Mouse (Mus musculus) heart, adult 2 months (tissue): ENCODE results near the gene Akt1s1. TPM values are rescaled to one million over a fixed set of nuclear protein-coding genes. Genes with fewer than 3 reads are reported as not detected.

Experiments
- DNase-seq, 2 experiments: peaks; one replicate each; pipeline ENCODE4 v3.0.0; 2021
- H3K27ac ChIP-seq: fragments of 200-600 bp; 2 replicates; pipeline ENCODE4 v1.8.1; 2022
- H3K27me3 ChIP-seq: fragments of 200-500 bp; 2 replicates; pipeline ENCODE4 v1.6.1; 2012; ENCODE audit warnings: mild to moderate bottlenecking, low read length, inconsistent platforms, mixed read lengths; ENCODE audit not compliant: control insufficient read depth, insufficient read depth
- H3K36me3 ChIP-seq: fragments of 200-500 bp; 2 replicates; pipeline ENCODE4 v1.6.1; 2012; ENCODE audit warnings: low read length, inconsistent platforms; ENCODE audit not compliant: control insufficient read depth, insufficient read depth
- H3K4me1 ChIP-seq: fragments of 200-500 bp; 2 replicates; pipeline ENCODE4 v1.6.1; 2011; ENCODE audit warnings: low read length; ENCODE audit not compliant: control insufficient read depth, insufficient read depth
- H3K4me3 ChIP-seq: fragments of 200-600 bp; 2 replicates; pipeline ENCODE4 v1.8.1; 2022
- H3K79me2 ChIP-seq: fragments of 200-500 bp; replicated peaks from 2 replicates; pipeline ENCODE4 v1.6.1; 2012; ENCODE audit warnings: mild to moderate bottlenecking, inconsistent platforms, low read length, moderate library complexity, mixed read lengths; ENCODE audit not compliant: control insufficient read depth, insufficient read depth
- H3K9ac ChIP-seq: fragments of 200-500 bp; 2 replicates; pipeline ENCODE4 v1.6.1; 2012; ENCODE audit warnings: low read depth, mild to moderate bottlenecking, control low read depth, inconsistent platforms, low read length, mixed read lengths
- CTCF ChIP-seq: fragments of 200-600 bp; IDR thresholded peaks from 2 replicates; pipeline ENCODE4 v1.8.1; 2022; ENCODE audit warnings: antibody characterized with exemption, mild to moderate bottlenecking, moderate library complexity
- EP300 ChIP-seq: fragments of 200-500 bp; IDR thresholded peaks from 2 replicates; pipeline ENCODE4 v1.6.1; 2011; ENCODE audit warnings: low read depth, low read length, control low read depth; ENCODE audit not compliant: insufficient read depth
- POLR2A ChIP-seq: fragments of 200-500 bp; IDR thresholded peaks from 2 replicates; pipeline ENCODE4 v1.6.1; 2011; ENCODE audit warnings: mild to moderate bottlenecking, low read depth, low read length, control low read depth; ENCODE audit not compliant: insufficient read depth
- WGBS: fragments of 180-500 bp; shearing (Covaris S2); methylation state at CpG from one replicate; pipeline ENCODE4 v1.1.7; 2018; 5-methylcytosine and 5-hydroxymethylcytosine counted together
- intact Hi-C: fragments of 180-260 bp; cut with DNase I; formaldehyde crosslinking; loops from one replicate; pipeline ENCODE4 v1.15.1; 2025
- polyA plus RNA-seq: library from polyadenylated mRNA; depleted of rRNA; stranded (reverse); fragments of >200 nt; gene quantifications from 2 replicates; pipeline ENCODE4 v1.2.3, GENCODE M21; 2012
- total RNA-seq, 2 experiments: library from RNA; stranded (reverse); gene quantifications; 2 replicates each; pipeline ENCODE4 v1.2.3; 2021

Akt1s1 gene
- total and polyA plus RNA-seq, 3 experiments = 62.6 to 72.8 (median 63.0) TPM

- WGBS = 5% methylated on average over 58 of the region's 58 CpGs
- intact Hi-C loops = no loop called here
- peak overlapping the region; percentile 67 for H3K9ac ChIP-seq
These were observed 9.2 kb upstream of the Akt1s1 start for GRCm38 (mm10) chr7:44839491-44840191.

GRCm38 (mm10) chr7:44840426-44840825, 8.4 kb upstream of the Akt1s1 start:
- Histone ChIP-seq H3K79me2 (no peaks in the 10 kb centered on the region), H3K9ac (no peak overlapping the region), H3K4me1 (peaks cover 10% of the 10 kb centered on the region), H3K36me3 (no peaks in the 10 kb centered on the region), H3K4me3 (no peak overlapping the region), H3K27me3 (no peaks in the 10 kb centered on the region), H3K27ac (no peak overlapping the region)
- intact Hi-C loops = no loop called here
- WGBS = 64% methylated on average over 14 of the region's 14 CpGs
- DNase-seq = no peak
- TF ChIP-seq CTCF = no peak
- TF ChIP-seq EP300 = no peak
- no peak for TF ChIP-seq POLR2A

More at GRCm38 (mm10) chr7:44839491-44840191, 9.2 kb upstream of the Akt1s1 start:
- DNase-seq = peak; percentile 62 to 63
- Histone ChIP-seq H3K4me3 (peak overlapping the region; percentile 37), H3K27ac (peak overlapping the region; percentile 26; the same call in 1 of the 2 replicates), H3K27me3 (no peaks in the 10 kb centered on the region), H3K36me3 (no peaks in the 10 kb centered on the region), H3K79me2 (no peaks in the 10 kb centered on the region), H3K4me1 (peaks cover 10% of the 10 kb centered on the region)
- TF ChIP-seq POLR2A (no peak), EP300 (no peak), CTCF (no peak)

- TF ChIP-seq CTCF (no peak), EP300 (no peak), POLR2A (no peak)
- 83% methylated on average over 8 of the region's 8 CpGs for WGBS
- no peak for DNase-seq
- H3K4me1 ChIP-seq = peaks cover 2% of the 10 kb centered on the region
- intact Hi-C loops = no loop called here
- H3K4me3 ChIP-seq = no peak overlapping the region
- H3K9ac ChIP-seq = no peak overlapping the region
- no peak overlapping the region for H3K27ac ChIP-seq
- H3K36me3 ChIP-seq = no peaks in the 10 kb centered on the region
- no peaks in the 10 kb centered on the region for H3K79me2 ChIP-seq
- no peaks in the 10 kb centered on the region for H3K27me3 ChIP-seq
These were observed 6.8 kb upstream of the Akt1s1 start for GRCm38 (mm10) chr7:44841825-44842463.

- DNase-seq = no peak
- Histone ChIP-seq H3K4me1 (peaks cover 3% of the 10 kb centered on the region), H3K79me2 (no peaks in the 10 kb centered on the region), H3K4me3 (no peak overlapping the region), H3K9ac (no peak overlapping the region), H3K27ac (no peak overlapping the region), H3K27me3 (no peaks in the 10 kb centered on the region), H3K36me3 (no peaks in the 10 kb centered on the region)
- WGBS = 96% methylated on average over 10 of the region's 10 CpGs
- intact Hi-C loops = no loop called here
- TF ChIP-seq EP300 (no peak), CTCF (no peak), POLR2A (no peak)
These were observed 3.8 kb upstream of the Akt1s1 start for GRCm38 (mm10) chr7:44845006-44845405.

- Histone ChIP-seq H3K27me3 (no peaks in the 10 kb centered on the region), H3K27ac (no peak overlapping the region), H3K36me3 (no peaks in the 10 kb centered on the region), H3K79me2 (no peaks in the 10 kb centered on the region), H3K9ac (no peak overlapping the region), H3K4me1 (peaks cover 6% of the 10 kb centered on the region), H3K4me3 (no peak overlapping the region)
- TF ChIP-seq POLR2A (no peak), EP300 (no peak), CTCF (no peak)
- no peak for DNase-seq
- WGBS = 90% methylated on average over 7 of the region's 7 CpGs
- intact Hi-C loops = no loop called here
These were observed 2.0 kb upstream of the Akt1s1 start for GRCm38 (mm10) chr7:44846804-44847203.

- no peaks in the 10 kb centered on the region for H3K27me3 ChIP-seq
- TF ChIP-seq CTCF = no peak
- TF ChIP-seq EP300 = no peak
- TF ChIP-seq POLR2A = no peak
- intact Hi-C loops = no loop called here
- no peak for DNase-seq
- peak overlapping the region; percentile 100 for H3K4me3 ChIP-seq
- H3K27ac ChIP-seq = peak overlapping the region; percentile 94
- peaks cover 6% of the 10 kb centered on the region for H3K4me1 ChIP-seq
- 59% methylated on average over 5 of the region's 5 CpGs for WGBS
- H3K9ac ChIP-seq = no peak overlapping the region
- peaks cover 3% of the 10 kb centered on the region for H3K79me2 ChIP-seq
- H3K36me3 ChIP-seq = no peaks in the 10 kb centered on the region
These were observed 1.0 kb upstream of the Akt1s1 start for GRCm38 (mm10) chr7:44847772-44848171.
